Mouse (Mus musculus) cerebellum, adult 2 months (tissue): Measurements from ENCODE around the gene Abo. TPM values are rescaled to one million over a fixed set of nuclear protein-coding genes. Genes with fewer than 3 reads are reported as not detected.

Experiments used
- DNase-seq, 2 experiments: peaks; one replicate each; pipeline ENCODE4 v3.0.0; 2021
- H3K27ac ChIP-seq: fragments of 200-500 bp; 2 replicates; pipeline ENCODE4 v1.5.1; 2012; ENCODE audit warnings: low read length, control low read depth, inconsistent platforms; ENCODE audit not compliant: insufficient read depth
- H3K27me3 ChIP-seq: fragments of 200-500 bp; 2 replicates; pipeline ENCODE4 v1.6.1; 2012; ENCODE audit warnings: inconsistent platforms, mild to moderate bottlenecking, low read length, moderate library complexity; ENCODE audit not compliant: control insufficient read depth, insufficient read depth
- H3K4me1 ChIP-seq: fragments of 200-500 bp; 2 replicates; pipeline ENCODE4 v1.6.1; 2011; ENCODE audit warnings: low read length; ENCODE audit not compliant: control insufficient read depth, insufficient read depth
- H3K4me3 ChIP-seq: fragments of 200-500 bp; replicated peaks from 2 replicates; pipeline ENCODE3; 2011; ENCODE audit warnings: mild to moderate bottlenecking, low read depth, low read length, control low read depth; ENCODE audit not compliant: insufficient read depth
- CTCF ChIP-seq: fragments of 200-500 bp; IDR thresholded peaks from 2 replicates; pipeline ENCODE4 v1.5.1; 2011; ENCODE audit warnings: low read depth, mild to moderate bottlenecking, control low read depth, low read length, moderate library complexity, borderline replicate concordance; ENCODE audit not compliant: insufficient read depth
- POLR2A ChIP-seq: fragments of 200-500 bp; IDR thresholded peaks from 2 replicates; pipeline ENCODE4 v1.6.1; 2011; ENCODE audit warnings: low read length, control low read depth, borderline replicate concordance; ENCODE audit not compliant: insufficient read depth
- WGBS: fragments of 180-500 bp; shearing (Covaris S2); methylation state at CpG from one replicate; pipeline ENCODE4 v1.1.7; 2018; 5-methylcytosine and 5-hydroxymethylcytosine counted together
- polyA plus RNA-seq: library from polyadenylated mRNA; depleted of rRNA; stranded (reverse); fragments of >200 nt; gene quantifications from 2 replicates; pipeline ENCODE4 v1.2.3, GENCODE M21; 2012; rRNA removed

Gene Abo
- polyA plus RNA-seq, 1 experiment, result 0.08 TPM

DNA sequence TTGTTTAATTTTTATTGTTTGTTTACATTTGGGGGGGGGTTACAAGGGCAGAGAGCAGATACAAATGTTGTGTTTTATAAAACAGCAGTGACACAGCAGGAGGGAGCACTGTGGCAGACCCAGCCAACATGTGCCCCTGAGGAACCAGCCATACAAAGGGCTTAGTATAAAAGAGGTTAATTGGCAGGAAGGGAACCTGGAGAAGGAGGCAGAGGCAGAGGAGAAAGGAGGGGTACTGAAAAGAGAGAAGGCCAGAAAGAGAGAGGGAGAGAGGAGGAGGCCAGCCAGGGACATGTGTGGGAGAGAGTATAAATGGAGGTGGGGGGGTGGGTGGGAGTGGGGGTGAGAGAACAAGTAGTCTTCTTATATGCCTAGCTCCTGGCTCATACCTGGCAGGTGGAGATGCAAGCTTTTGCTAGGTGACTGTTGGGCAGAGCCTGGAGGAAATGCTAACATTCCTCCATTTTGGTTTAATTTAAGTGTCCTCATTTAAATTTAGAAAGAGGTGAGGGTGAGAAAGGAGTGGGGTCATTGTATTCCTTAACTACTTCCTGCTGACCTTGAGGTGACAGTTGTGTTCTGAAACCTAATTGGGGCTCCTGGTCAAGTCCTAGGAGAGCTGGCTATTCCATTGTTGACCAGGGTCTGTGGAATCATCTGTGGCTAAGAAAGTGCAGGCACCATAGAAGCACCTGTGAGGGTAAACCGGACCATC lies 37.4 kb downstream of the Abo start:
- TF ChIP-seq POLR2A (no peak), CTCF (no peak)
- Histone ChIP-seq H3K4me1 (no peaks in the 10 kb centered on the region), H3K4me3 (no peak overlapping the region), H3K27ac (no peak overlapping the region), H3K27me3 (no peaks in the 10 kb centered on the region)
- 97% methylated on average over 1 of the region's 1 CpGs for WGBS
- no peak for DNase-seq

Other genes starting within 250 kb of the Abo start
- 147 and 155 TPM in 2 replicates for gene Fam69b, start 236.5 kb downstream of the Abo start, polyA plus RNA-seq
- not detected in 2 replicates for gene Lcn4, start 193.7 kb downstream of the Abo start, polyA plus RNA-seq
- gene Surf6, start 37.9 kb upstream of the Abo start, polyA plus RNA-seq, result 24.0 and 25.2 TPM in 2 replicates
- gene Med22, start 45.7 kb upstream of the Abo start, polyA plus RNA-seq, result 56.6 and 58.1 TPM in 2 replicates
- gene Rpl7a, start 45.8 kb upstream of the Abo start, polyA plus RNA-seq, result 670 and 676 TPM in 2 replicates
- gene Surf2, start 51.4 kb upstream of the Abo start, polyA plus RNA-seq, result 58.6 and 60.9 TPM in 2 replicates
- gene Surf1, start 51.6 kb upstream of the Abo start, polyA plus RNA-seq, result 153 and 159 TPM in 2 replicates
- 54.9 and 60.5 TPM in 2 replicates for gene Surf4, start 68.9 kb upstream of the Abo start, polyA plus RNA-seq
- gene Stkld1, start 69.1 kb upstream of the Abo start, polyA plus RNA-seq, result 0.28 and 0.30 TPM in 2 replicates
- 70.3 and 72.2 TPM in 2 replicates for gene Rexo4, start 99.4 kb upstream of the Abo start, polyA plus RNA-seq
- 0.59 TPM in 1 of 2 replicates, not detected in the other for gene Adamts13, start 108.4 kb upstream of the Abo start, polyA plus RNA-seq
- 65.8 and 66.5 TPM in 2 replicates for gene Cacfd1, start 144.9 kb upstream of the Abo start, polyA plus RNA-seq
- 45.4 and 49.8 TPM in 2 replicates for gene Slc2a6, start 163.0 kb upstream of the Abo start, polyA plus RNA-seq
- gene Mymk, start 207.2 kb upstream of the Abo start, polyA plus RNA-seq, result 0.22 and 0.43 TPM in 2 replicates
- gene Adamtsl2, start 214.4 kb upstream of the Abo start, polyA plus RNA-seq, result 3.8 and 4.1 TPM in 2 replicates